Comparison of ENCODE assay signal across 11 mouse cellular contexts in genomic region chr11:40850652-40851092, GRCm38 (mm10).
DNase-seq lines count a peak whose midpoint lies in the region; ATAC-seq and TF ChIP-seq lines count a peak whose summit lies in the region.
"Had no signal": no experiment of that assay in that cellular context is flagged by ENCODE, and none has a peak within 500 bp of the region (broad histone marks: within the 10 kb centered on the region; RNA-seq: fewer than 3 reads in every experiment).

No protein-coding gene starts in this region.

- no peak overlapping the region for H3K9ac ChIP-seq in hindbrain, postnatal 0 days (replicated peaks; ENCODE audit: low read length)
- no peak overlapping the region for H3K9ac ChIP-seq in hindbrain, embryonic 12.5 days
- H3K9ac ChIP-seq in forebrain, embryonic 16.5 days (replicated peaks; ENCODE audit: low read depth, low read length): no peak overlapping the region
- H3K9ac ChIP-seq: liver, embryonic 14.5 days; neural tube, embryonic 12.5 days had no signal

- peak; percentile 59; the same call in 1 of the 2 replicates for ATAC-seq in hindbrain, postnatal 0 days
- ATAC-seq in hindbrain, embryonic 12.5 days (ENCODE audit: low FRiP score): no peak
- ATAC-seq in forebrain, embryonic 16.5 days: peak; percentile 85

- WGBS in hindbrain, postnatal 0 days: 18% methylated on average over 4 of the region's 4 CpGs
- 57% methylated on average over 4 of the region's 4 CpGs for WGBS in hindbrain, embryonic 12.5 days
- WGBS in forebrain, embryonic 16.5 days: 29% methylated on average over 4 of the region's 4 CpGs

- no peaks in the 10 kb centered on the region for H3K9me3 ChIP-seq in hindbrain, postnatal 0 days (ENCODE audit: low read length)
- H3K9me3 ChIP-seq in hindbrain, embryonic 12.5 days (replicated peaks): no peaks in the 10 kb centered on the region
- H3K9me3 ChIP-seq in forebrain, embryonic 16.5 days (ENCODE audit: control insufficient read depth, low read length): no peaks in the 10 kb centered on the region
- H3K9me3 ChIP-seq: neural tube, embryonic 12.5 days had no signal

- H3K4me1 ChIP-seq in hindbrain, postnatal 0 days (ENCODE audit: insufficient read depth, low read length): no peaks in the 10 kb centered on the region
- H3K4me1 ChIP-seq in hindbrain, embryonic 12.5 days: no peaks in the 10 kb centered on the region
- H3K4me1 ChIP-seq in forebrain, embryonic 16.5 days (replicated peaks; ENCODE audit: control insufficient read depth, insufficient read depth, low read length): no peaks in the 10 kb centered on the region
- H3K4me1 ChIP-seq: neural tube, embryonic 12.5 days had no signal

- H3K4me3 ChIP-seq in hindbrain, postnatal 0 days (ENCODE audit: low read length): no peak overlapping the region
- H3K4me3 ChIP-seq in hindbrain, embryonic 12.5 days: no peak overlapping the region
- no peak overlapping the region for H3K4me3 ChIP-seq in forebrain, embryonic 16.5 days (replicated peaks; ENCODE audit: low read length)
- H3K4me3 ChIP-seq: neural tube, embryonic 12.5 days had no signal

- H3K27ac ChIP-seq in hindbrain, postnatal 0 days: peak overlapping the region; percentile 3; the same call in 1 of the 2 replicates
- H3K27ac ChIP-seq in hindbrain, embryonic 12.5 days: no peak overlapping the region
- H3K27ac ChIP-seq in forebrain, embryonic 16.5 days (ENCODE audit: low read length): no peak overlapping the region
- H3K27ac ChIP-seq: liver, embryonic 14.5 days; neural tube, embryonic 12.5 days had no signal

- no peaks in the 10 kb centered on the region for H3K36me3 ChIP-seq in hindbrain, postnatal 0 days (ENCODE audit: insufficient read depth, low read length)
- H3K36me3 ChIP-seq in hindbrain, embryonic 12.5 days: no peaks in the 10 kb centered on the region
- no peaks in the 10 kb centered on the region for H3K36me3 ChIP-seq in forebrain, embryonic 16.5 days (ENCODE audit: control insufficient read depth, insufficient read depth)
- H3K36me3 ChIP-seq: neural tube, embryonic 12.5 days had no signal

- H3K27me3 ChIP-seq in hindbrain, postnatal 0 days (ENCODE audit: insufficient read depth, low read length): no peaks in the 10 kb centered on the region
- no peaks in the 10 kb centered on the region for H3K27me3 ChIP-seq in hindbrain, embryonic 12.5 days
- H3K27me3 ChIP-seq in forebrain, embryonic 16.5 days (replicated peaks; ENCODE audit: control insufficient read depth, insufficient read depth, low read length): no peaks in the 10 kb centered on the region
- H3K27me3 ChIP-seq: neural tube, embryonic 12.5 days had no signal

- peak; percentile 58 for DNase-seq in hindbrain, postnatal 0 days (ENCODE audit: low spot score)
- peak; percentile 27 for DNase-seq in heart, postnatal 4 days
- DNase-seq in mesoderm, embryonic 11.5 days (ENCODE audit: low read depth, low spot score): peak; percentile 26
- DNase-seq in right cerebral cortex, adult 2 months (ENCODE audit: low spot score in 2 of 2): no peak
- no peak for DNase-seq in adrenal gland, postnatal 10 days
- no peak for DNase-seq in cerebellum, adult 11 months
- DNase-seq: adrenal gland, postnatal 14 days had no signal

- no peak for TF ChIP-seq CTCF in hindbrain, postnatal 0 days (IDR thresholded peaks at IDR 0.05; ENCODE audit: low read depth)

- H3K4me2 ChIP-seq in hindbrain, postnatal 0 days (ENCODE audit: low read depth, low read length): no peak overlapping the region
- H3K4me2 ChIP-seq in hindbrain, embryonic 12.5 days (replicated peaks): no peak overlapping the region
- H3K4me2 ChIP-seq in forebrain, embryonic 16.5 days (ENCODE audit: low read length): no peak overlapping the region
- H3K4me2 ChIP-seq: neural tube, embryonic 12.5 days had no signal

Comparison
In these comparisons a context has a peak if more than half of its experiments do, and no peak if none do; other contexts are left out.
1. DNase-seq: peak in hindbrain, postnatal 0 days (single experiment), heart, postnatal 4 days (single experiment) and mesoderm, embryonic 11.5 days (single experiment); none in right cerebral cortex, adult 2 months (0 of 2), adrenal gland, postnatal 10 days (single experiment) and cerebellum, adult 11 months (single experiment).